Mouse (Mus musculus): ENCODE measurements at regions not wholly inside any gene's neighbourhood (a gene's known extent, or its start where the extent isn't known, plus 50 kb on each side); places are given as distances from the start of the nearest gene placed in this dataset.

DNA sequence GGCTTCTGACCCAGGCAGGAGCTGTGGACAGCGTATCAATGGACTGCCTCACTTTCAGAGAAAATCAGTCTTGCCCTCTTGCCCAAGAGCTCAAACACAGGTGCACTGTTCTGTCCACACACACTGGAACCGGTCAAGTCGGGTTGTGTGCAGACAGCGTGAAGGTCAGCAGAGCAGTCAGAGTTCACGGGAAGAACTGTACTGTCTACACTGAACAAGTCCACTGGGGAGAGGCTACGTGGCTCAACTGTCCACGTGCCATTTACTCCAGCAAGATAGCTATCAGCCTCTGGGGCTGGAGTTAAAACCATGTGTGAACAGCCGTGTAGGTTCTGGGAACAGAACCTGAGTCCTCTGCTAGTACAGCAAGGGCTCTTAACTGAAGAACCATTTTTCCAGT is 70.8 kb downstream of the Rplp1 start:
- Histone ChIP-seq H3K9ac (no peak overlapping the region), H3K9me3 (no peaks in the 10 kb centered on the region), H3K4me3 (no peak overlapping the region), H3K27me3 (no peaks in the 10 kb centered on the region), H3K27ac (no peak overlapping the region), H3K4me2 (no peak overlapping the region), H3K36me3 (no peaks in the 10 kb centered on the region), H3K4me1 (0 out of 2 replicates have a peak, but pooled peaks cover 2% of the 10 kb centered on the region)
- WGBS: 78% methylated on average over 8 of the region's 8 CpGs
- ATAC-seq (ENCODE audit: insufficient number of reproducible peaks, insufficient read depth, low FRiP score, low TSS enrichment, low read depth): no peak

DNA sequence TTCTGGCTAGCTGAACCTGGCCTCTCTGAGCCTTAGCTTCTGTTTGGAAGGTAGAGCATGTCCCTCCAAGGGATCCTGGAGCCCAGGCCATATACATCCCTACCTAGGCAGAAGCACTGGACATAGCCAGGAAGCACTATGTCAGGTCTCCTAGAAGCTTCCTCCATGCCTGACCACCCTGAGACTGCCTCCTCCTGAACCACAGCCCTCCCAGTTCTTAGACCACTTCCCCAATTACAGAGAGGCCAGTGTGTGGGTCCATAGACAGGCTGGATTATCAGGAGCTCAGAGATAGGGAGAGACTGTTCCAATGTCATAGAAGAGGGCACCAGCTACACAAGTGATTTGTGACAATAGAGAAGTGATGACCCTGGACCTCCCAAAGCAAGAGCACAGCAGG is 72.0 kb downstream of the Rplp1 start:
- Histone ChIP-seq H3K4me3 (no peak overlapping the region), H3K4me2 (no peak overlapping the region), H3K4me1 (0 out of 2 replicates have a peak, but pooled peaks cover 2% of the 10 kb centered on the region), H3K9me3 (no peaks in the 10 kb centered on the region), H3K9ac (no peak overlapping the region), H3K27ac (no peak overlapping the region), H3K27me3 (no peaks in the 10 kb centered on the region), H3K36me3 (no peaks in the 10 kb centered on the region)
- no peak for ATAC-seq (ENCODE audit: insufficient number of reproducible peaks, insufficient read depth, low FRiP score, low TSS enrichment, low read depth)

DNA sequence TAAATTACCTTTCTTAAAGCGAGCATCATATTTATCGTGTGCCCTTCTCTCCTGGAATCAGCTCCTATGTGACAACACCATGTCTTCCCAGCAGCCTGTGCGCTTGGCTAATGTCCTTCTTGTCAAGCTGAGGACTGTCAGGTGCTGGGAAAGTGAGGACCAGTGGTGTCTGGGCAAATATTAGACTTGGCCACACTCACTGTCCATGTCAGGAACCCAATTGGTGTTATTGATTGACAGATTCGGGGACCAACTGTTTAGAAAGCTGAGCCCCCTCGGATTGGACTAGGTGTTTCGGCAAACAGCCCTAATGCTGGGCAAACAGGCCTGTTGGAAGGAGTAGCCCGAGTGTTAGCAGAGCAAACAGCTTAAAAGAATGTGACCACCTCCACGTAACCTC is 73.1 kb downstream of the Rplp1 start:
- WGBS: 81% methylated on average over 8 of the region's 8 CpGs
- 0 out of 2 replicates have a peak, but pooled peaks cover 2% of the 10 kb centered on the region for H3K4me1 ChIP-seq

DNA sequence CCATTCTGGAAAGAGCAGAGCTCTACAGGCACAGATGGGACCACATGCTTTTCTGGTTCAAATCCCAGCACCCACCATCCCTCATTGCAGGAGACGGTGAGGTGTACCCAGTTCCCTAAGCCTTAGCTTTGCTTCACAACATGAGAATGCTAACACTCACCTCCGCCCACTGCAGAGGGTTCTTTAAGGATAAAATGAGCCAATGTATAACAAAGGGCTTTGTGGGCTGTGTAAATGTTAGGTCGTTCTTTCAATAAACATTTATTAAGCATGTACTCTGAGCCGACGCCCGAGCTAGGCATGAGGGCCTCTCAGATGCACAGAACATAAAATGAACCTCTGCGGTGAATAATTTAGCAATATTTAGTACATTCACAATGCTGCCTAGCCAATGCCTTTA is 74.0 kb downstream of the Rplp1 start:
- Histone ChIP-seq H3K27ac (no peak overlapping the region), H3K4me2 (no peak overlapping the region), H3K9me3 (no peaks in the 10 kb centered on the region), H3K4me1 (0 out of 2 replicates have a peak, but pooled peaks cover 2% of the 10 kb centered on the region), H3K4me3 (no peak overlapping the region), H3K27me3 (no peaks in the 10 kb centered on the region), H3K9ac (no peak overlapping the region), H3K36me3 (no peaks in the 10 kb centered on the region)
- no peak for ATAC-seq (ENCODE audit: insufficient number of reproducible peaks, insufficient read depth, low FRiP score, low TSS enrichment, low read depth)
- WGBS: 80% methylated on average over 7 of the region's 7 CpGs

More for the DNA sequence above, 73.1 kb downstream of the Rplp1 start:
- H3K36me3 ChIP-seq: no peaks in the 10 kb centered on the region
- no peaks in the 10 kb centered on the region for H3K9me3 ChIP-seq
- no peak overlapping the region for H3K27ac ChIP-seq
- no peak overlapping the region for H3K4me2 ChIP-seq
- H3K27me3 ChIP-seq: no peaks in the 10 kb centered on the region
- H3K4me3 ChIP-seq: no peak overlapping the region
- H3K9ac ChIP-seq: no peak overlapping the region
- ATAC-seq (ENCODE audit: insufficient number of reproducible peaks, insufficient read depth, low FRiP score, low TSS enrichment, low read depth): no peak

DNA sequence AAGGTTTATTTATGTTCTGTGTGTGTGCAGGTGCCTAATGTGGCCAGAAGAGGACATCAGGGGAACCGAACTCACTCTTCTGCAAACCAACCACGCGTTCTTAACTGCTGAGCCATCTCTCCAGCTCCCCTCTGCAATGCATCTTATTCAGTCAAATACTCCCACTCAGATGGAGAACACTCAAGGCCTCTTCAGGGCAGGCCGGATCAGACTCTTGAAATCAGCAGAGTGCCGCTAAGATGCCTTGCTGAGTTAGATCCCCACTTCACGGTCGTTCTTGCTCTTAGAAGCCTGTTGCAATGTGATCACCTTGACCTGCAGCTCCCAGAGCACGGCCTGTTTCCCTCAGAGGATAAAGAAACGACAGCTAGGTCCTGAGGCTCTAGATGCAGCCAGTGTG is 81.1 kb downstream of the Rplp1 start:
- 69% methylated on average over 9 of the region's 9 CpGs for WGBS
- Histone ChIP-seq H3K9me3 (no peaks in the 10 kb centered on the region), H3K27me3 (peaks cover 18% of the 10 kb centered on the region), H3K9ac (no peak overlapping the region), H3K36me3 (no peaks in the 10 kb centered on the region), H3K27ac (no peak overlapping the region), H3K4me1 (peaks cover 5% of the 10 kb centered on the region; the same call in 1 of the 2 replicates), H3K4me3 (no peak overlapping the region), H3K4me2 (no peak overlapping the region)
- no peak for ATAC-seq (ENCODE audit: insufficient number of reproducible peaks, insufficient read depth, low FRiP score, low TSS enrichment, low read depth)

DNA sequence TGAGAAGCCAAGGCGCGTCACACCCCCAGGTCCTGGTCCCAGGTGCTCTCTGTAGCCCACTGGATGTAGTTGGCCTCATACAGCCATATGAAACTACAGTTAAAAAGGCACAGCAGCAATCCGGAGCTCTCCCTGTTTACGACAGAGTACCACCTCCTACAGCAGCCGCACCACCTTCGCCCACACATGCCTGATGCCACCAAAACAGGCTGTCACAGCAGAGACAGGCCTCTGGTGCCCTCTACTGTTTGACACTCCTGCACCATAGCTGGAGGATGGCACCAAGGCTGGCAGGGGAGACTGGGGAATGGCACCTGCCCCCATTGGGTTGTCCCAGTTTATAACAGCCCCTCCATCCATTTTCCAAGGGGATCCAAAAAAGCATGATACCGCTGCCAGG is 84.1 kb downstream of the Rplp1 start:
- Histone ChIP-seq H3K9me3 (no peaks in the 10 kb centered on the region), H3K27me3 (peaks cover 20% of the 10 kb centered on the region), H3K4me2 (no peak overlapping the region), H3K9ac (no peak overlapping the region), H3K27ac (no peak overlapping the region), H3K4me1 (peaks cover 5% of the 10 kb centered on the region; the same call in 1 of the 2 replicates), H3K4me3 (no peak overlapping the region), H3K36me3 (no peaks in the 10 kb centered on the region)
- 64% methylated on average over 7 of the region's 7 CpGs for WGBS
- no peak for ATAC-seq (ENCODE audit: insufficient number of reproducible peaks, insufficient read depth, low FRiP score, low TSS enrichment, low read depth)

DNA sequence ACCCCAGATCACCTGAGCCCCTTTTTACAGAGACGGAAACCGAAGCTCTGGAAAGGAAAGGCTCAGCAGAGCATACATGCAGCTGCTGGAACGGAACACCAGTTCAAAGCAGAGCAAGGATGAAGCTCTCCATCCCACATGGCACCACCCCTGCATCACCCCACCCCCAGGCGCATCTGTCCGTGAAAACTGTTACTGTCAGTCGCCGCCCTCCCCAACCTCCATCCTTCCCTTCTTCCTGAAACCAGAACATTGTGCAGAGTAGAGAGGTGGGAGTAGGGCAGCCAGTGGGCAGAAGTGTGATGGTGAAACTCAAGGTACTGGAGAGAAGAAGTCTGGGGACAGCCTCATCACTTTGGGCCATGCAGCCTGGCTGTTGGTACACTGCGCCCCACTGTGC is 84.6 kb downstream of the Rplp1 start:
- Histone ChIP-seq H3K36me3 (no peaks in the 10 kb centered on the region), H3K27ac (no peak overlapping the region), H3K9ac (no peak overlapping the region), H3K4me1 (peaks cover 5% of the 10 kb centered on the region; the same call in 1 of the 2 replicates), H3K4me2 (no peak overlapping the region), H3K9me3 (no peaks in the 10 kb centered on the region), H3K27me3 (peaks cover 20% of the 10 kb centered on the region), H3K4me3 (no peak overlapping the region)
- ATAC-seq (ENCODE audit: insufficient number of reproducible peaks, insufficient read depth, low FRiP score, low TSS enrichment, low read depth): no peak
- 78% methylated on average over 8 of the region's 8 CpGs for whole genome bisulfite sequencing

DNA sequence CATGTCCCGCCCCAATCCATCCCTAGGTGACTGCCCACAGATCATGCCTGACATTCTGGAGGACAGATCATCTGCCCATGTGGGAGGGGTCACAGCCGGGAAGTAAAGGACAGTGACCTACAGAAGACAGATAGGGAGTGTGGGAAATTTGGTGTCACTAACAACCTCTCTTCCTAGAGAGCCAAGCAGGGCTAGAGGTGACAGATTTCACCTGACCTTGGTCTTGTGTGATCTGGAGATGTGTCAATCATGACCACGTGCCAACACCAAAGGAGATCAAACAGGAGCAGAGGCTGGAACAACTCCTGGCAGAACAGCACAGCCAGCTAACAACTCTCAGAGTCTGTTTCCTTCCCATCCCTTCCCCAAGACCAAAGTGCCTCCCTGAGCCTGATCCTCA is 85.0 kb downstream of the Rplp1 start:
- peaks cover 5% of the 10 kb centered on the region; the same call in 1 of the 2 replicates for H3K4me1 ChIP-seq
- H3K27me3 ChIP-seq: peaks cover 20% of the 10 kb centered on the region
- H3K4me3 ChIP-seq: no peak overlapping the region
- H3K4me2 ChIP-seq: no peak overlapping the region
- no peaks in the 10 kb centered on the region for H3K9me3 ChIP-seq
- H3K9ac ChIP-seq: no peak overlapping the region
- no peak overlapping the region for H3K27ac ChIP-seq
- no peaks in the 10 kb centered on the region for H3K36me3 ChIP-seq
- no peak for ATAC-seq (ENCODE audit: insufficient number of reproducible peaks, insufficient read depth, low FRiP score, low TSS enrichment, low read depth)
- 87% methylated on average over 3 of the region's 3 CpGs for WGBS

DNA sequence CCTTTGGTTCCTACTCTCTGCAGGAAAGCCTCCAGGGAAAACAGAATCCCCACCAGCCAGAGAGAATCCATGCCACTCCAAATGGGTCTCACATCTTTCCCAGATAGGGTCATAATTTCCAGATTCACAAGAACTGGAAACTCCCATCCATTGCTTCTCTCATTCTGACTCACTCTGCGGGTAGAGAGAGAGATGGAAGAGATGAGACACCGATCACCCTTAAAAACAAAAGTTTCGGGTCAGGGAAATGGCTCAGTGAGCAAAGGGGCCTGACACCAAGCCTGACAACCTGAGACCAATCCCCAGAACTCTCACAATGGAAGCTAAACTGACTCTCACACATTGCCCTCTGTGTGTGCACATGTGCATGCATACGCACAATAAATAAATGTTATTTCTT is 86.6 kb downstream of the Rplp1 start:
- Histone ChIP-seq H3K27me3 (peaks cover 20% of the 10 kb centered on the region), H3K27ac (no peak overlapping the region), H3K4me1 (peaks cover 5% of the 10 kb centered on the region; the same call in 1 of the 2 replicates), H3K9me3 (no peaks in the 10 kb centered on the region), H3K4me2 (no peak overlapping the region), H3K36me3 (no peaks in the 10 kb centered on the region), H3K4me3 (no peak overlapping the region), H3K9ac (no peak overlapping the region)
- no peak for ATAC-seq (ENCODE audit: insufficient number of reproducible peaks, insufficient read depth, low FRiP score, low TSS enrichment, low read depth)
- 92% methylated on average over 4 of the region's 4 CpGs for WGBS

DNA sequence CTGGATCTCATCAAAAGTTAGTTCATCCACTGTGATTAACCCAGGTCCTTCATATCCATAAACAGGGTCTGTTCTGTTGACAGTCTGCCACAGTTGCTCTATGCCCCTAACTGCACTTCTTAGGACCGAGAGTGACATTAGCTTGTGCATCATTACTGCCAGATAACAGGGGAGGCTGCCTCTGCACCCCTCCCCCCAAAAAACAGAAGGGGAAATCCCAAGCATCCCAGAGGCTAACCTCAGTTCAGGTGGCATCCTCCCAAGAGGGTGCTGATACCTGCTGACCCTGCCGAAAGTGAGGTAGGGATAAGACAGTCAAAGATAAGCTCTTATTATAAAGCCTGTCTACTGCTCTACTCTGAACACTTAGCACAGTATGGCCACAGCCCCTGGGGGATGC is 87.3 kb downstream of the Rplp1 start:
- Histone ChIP-seq H3K4me2 (no peak overlapping the region), H3K27ac (no peak overlapping the region), H3K27me3 (peaks cover 20% of the 10 kb centered on the region), H3K4me1 (peaks cover 5% of the 10 kb centered on the region; the same call in 1 of the 2 replicates), H3K4me3 (no peak overlapping the region), H3K36me3 (no peaks in the 10 kb centered on the region), H3K9ac (no peak overlapping the region), H3K9me3 (no peaks in the 10 kb centered on the region)
- no peak for ATAC-seq (ENCODE audit: insufficient number of reproducible peaks, insufficient read depth, low FRiP score, low TSS enrichment, low read depth)
- 82% methylated on average over 2 of the region's 2 CpGs for WGBS

DNA sequence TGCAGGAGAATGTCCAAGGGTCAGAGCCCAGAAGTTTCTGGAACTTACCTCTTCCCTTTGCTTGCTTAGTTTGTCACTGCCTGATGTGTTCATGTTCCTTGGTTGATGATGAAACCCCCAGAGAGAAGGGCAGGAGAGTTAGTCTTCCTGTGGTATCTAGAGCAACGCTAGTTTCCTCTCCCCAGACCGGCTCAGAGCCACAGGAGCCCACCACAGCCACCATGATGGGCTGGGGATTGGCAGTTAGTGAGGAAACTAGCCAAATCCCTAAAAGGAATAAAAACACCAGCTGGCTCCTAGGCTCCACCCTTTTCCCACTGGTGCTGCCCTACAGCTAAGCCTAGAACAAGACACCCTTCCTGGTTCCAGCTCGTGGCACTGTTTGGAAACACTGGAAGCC is 87.9 kb downstream of the Rplp1 start:
- ATAC-seq (ENCODE audit: insufficient number of reproducible peaks, insufficient read depth, low FRiP score, low TSS enrichment, low read depth): no peak
- Histone ChIP-seq H3K4me3 (no peak overlapping the region), H3K9me3 (no peaks in the 10 kb centered on the region), H3K4me1 (peaks cover 5% of the 10 kb centered on the region; the same call in 1 of the 2 replicates), H3K27me3 (peaks cover 20% of the 10 kb centered on the region), H3K9ac (no peak overlapping the region), H3K27ac (no peak overlapping the region), H3K36me3 (no peaks in the 10 kb centered on the region), H3K4me2 (no peak overlapping the region)
- WGBS: 76% methylated on average over 3 of the region's 3 CpGs

DNA sequence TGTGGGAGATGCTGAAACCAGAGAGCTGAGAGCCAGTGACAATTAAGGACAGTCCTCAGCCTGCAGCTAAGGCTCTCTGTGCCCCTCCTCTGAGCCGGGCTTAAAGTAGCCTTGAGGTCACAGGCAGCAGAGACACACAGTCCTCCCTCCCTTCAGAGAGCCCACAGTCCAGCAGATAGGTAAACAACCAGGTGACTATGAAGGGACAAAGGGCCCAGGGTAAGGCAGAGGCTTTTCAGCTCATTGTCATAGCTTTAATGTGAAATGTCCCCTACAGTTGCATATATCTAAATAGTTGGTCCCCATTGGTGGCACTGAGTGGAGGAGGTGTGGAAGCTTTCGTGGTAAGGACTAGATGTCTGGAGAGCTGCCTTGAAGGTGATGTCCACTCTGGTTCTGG is 88.5 kb downstream of the Rplp1 start:
- peaks cover 5% of the 10 kb centered on the region; the same call in 1 of the 2 replicates for H3K4me1 ChIP-seq
- H3K9me3 ChIP-seq: no peaks in the 10 kb centered on the region
- H3K4me2 ChIP-seq: no peak overlapping the region
- H3K27me3 ChIP-seq: peaks cover 20% of the 10 kb centered on the region
- H3K9ac ChIP-seq: no peak overlapping the region
- H3K27ac ChIP-seq: no peak overlapping the region
- no peak for ATAC-seq (ENCODE audit: insufficient number of reproducible peaks, insufficient read depth, low FRiP score, low TSS enrichment, low read depth)
- no peaks in the 10 kb centered on the region for H3K36me3 ChIP-seq
- H3K4me3 ChIP-seq: no peak overlapping the region
- WGBS: 66% methylated on average over 2 of the region's 2 CpGs

DNA sequence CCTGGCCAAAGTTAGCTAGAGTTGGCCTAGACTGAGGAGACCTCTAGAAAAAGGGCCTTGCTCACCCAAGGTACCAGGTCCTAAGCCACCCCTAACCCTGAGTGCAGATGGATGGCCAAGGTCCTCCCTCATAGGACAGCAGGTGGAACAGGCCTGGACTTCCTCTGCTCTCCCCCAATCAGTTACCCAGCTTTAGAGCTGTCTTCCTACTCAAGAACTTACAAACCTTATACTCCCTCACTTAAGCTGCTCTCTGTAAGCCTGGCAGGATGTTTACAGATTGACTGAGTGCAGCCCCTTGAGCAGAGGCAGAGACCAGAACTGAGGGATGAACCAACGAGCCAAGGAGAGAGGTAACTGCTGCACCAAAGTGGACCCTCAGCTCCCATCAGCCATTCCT is 94.5 kb downstream of the Rplp1 start:
- peaks cover 11% of the 10 kb centered on the region; the same call in 1 of the 2 replicates for H3K4me1 ChIP-seq
- 68% methylated on average over 1 of the region's 1 CpGs for WGBS
- peaks cover 16% of the 10 kb centered on the region for H3K27me3 ChIP-seq
- no peak overlapping the region for H3K4me3 ChIP-seq
- H3K27ac ChIP-seq: no peak overlapping the region
- H3K36me3 ChIP-seq: no peaks in the 10 kb centered on the region
- no peak overlapping the region for H3K4me2 ChIP-seq
- no peaks in the 10 kb centered on the region for H3K9me3 ChIP-seq
- H3K9ac ChIP-seq: no peak overlapping the region
- ATAC-seq (ENCODE audit: insufficient number of reproducible peaks, insufficient read depth, low FRiP score, low TSS enrichment, low read depth): no peak
